Mouse (Mus musculus) gastrocnemius, postnatal 10 days (tissue): ENCODE measurements around the gene Bora. TPM values are rescaled to one million over a fixed set of nuclear protein-coding genes. Genes with fewer than 3 reads are reported as not detected.
A peak's percentile ranks its signal among the peaks of the same experiment; 100 is the strongest.
"Not testable (repeated sequence)": the region's sequence is repeated elsewhere in the genome, so short reads cannot be mapped to it uniquely, and the experiment has no call there.

Experiments
- DNase-seq: peaks from one replicate; pipeline ENCODE4 v3.0.0; 2021; ENCODE audit warnings: mixed read lengths
- long read RNA-seq, 2 experiments: library from polyadenylated mRNA; stranded (forward); transcript quantifications; one replicate each; pipeline ENCODE4 v2.0.0; 2021
- total RNA-seq, 2 experiments: library from RNA; stranded (reverse); gene quantifications; 2 replicates each; pipeline ENCODE4 v1.2.3; 2021

Gene Bora
- 1 to 10 TPM; 3.6 to 4.4 TPM for total RNA-seq
- long read RNA-seq, experiment 1, partial matches to known transcripts = 0 of 5 reads
- long read RNA-seq, experiment 1, other reads (novel, unspliced or antisense) = 0 of 5 reads
- long read RNA-seq, experiment 2, partial matches to known transcripts = 0 of 2 reads
- long read RNA-seq, experiment 2, other reads (novel, unspliced or antisense) = 1 of 2 reads

DNA sequence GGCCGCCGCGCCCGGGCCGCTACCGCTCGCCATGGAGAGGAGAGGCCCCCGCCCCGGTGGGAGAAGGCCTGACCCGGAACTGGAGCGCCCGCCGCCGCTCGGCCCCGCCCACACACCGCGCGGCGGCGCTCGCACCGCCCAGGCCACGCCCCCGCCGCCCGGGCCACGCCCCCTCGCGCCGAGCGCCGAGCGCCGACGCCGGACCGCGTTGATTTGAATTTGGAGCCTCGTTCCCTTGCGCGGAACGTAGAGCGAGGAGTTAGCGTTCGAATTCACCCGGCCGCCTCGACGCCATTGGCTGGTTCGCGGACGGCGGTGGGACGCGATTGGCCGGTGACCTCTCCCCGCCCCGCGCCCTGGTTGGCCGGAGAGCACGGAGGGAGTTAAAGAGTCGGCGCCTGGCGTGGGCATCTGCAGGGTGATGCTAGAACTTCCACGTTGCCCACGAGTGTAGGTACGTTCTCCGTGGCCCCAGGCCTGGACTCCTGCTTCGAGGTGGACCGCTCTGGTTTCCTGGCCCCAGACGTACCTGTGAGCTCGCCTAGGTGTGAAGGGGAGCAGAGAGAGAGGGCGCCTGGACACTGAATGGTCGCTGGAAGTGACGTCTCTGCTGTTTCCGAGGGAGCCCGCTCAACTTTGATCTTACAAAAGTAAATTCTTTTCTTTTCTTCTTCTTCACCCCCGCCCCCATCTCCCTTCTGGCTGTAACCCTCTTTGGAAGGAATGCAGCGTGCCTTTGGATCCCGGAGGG is at the start of gene Bora, which contains the start of gene Mzt1:
Gene Bora, plus strand, starts transcription at position 192 of the 751 bp plus-strand sequence.
Gene Mzt1, minus strand, starts transcription at position 104 of the 751 bp plus-strand sequence.
- DNase-seq = peak; percentile 90

DNA sequence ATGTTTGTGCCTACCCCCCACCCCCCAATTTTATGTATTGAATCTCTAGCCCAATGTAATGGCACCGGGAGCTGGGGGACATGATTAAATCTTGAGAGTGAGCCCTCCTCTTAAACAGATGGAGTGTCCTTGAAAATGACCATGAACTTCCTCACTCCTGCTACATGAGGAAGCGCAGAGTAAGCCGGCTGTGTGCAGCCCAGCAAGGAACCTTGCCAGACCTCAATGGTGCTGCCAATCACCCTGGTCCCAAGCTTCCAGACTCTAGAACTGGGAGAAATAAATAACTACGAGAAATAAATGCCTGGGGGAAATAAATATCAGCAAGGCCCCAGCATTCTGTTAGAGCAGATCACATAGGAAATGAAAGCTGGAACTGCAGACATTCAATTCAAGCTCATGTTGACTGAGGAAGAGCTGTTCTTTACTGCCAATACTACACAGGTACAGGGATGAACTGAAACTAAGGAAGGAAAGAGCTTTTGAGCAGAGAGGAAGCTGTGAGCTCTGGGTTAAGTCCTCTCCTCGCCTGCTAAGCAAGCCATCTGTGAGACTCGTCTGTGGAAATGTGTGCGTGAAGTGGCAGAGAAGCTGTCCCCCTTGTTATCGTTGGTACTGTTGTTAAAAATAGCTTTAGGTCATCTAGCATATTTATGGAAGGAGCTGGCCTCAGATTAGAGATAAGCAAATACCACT is 35.6 kb upstream of the Bora start:
- no peak for DNase-seq

DNA sequence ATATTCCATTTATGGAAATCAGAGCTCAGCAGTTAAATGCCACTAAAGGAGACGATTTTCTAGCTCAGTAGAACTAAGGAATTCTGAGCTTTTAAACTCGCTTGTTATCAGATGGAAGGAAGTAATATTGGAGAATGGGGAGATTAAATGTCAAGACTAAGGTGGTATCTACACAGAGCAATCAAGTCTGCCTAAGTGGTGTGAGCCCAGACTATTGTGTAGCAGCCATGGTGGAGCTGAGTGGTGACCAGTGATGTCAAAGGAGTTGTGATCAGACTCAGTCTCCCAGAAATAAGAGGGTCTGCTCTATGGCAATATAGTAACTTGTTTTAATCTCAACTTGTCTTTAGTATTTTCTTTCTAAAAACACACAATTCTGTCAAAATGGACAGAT is 35.1 kb upstream of the Bora start:
- DNase-seq = no peak

DNA sequence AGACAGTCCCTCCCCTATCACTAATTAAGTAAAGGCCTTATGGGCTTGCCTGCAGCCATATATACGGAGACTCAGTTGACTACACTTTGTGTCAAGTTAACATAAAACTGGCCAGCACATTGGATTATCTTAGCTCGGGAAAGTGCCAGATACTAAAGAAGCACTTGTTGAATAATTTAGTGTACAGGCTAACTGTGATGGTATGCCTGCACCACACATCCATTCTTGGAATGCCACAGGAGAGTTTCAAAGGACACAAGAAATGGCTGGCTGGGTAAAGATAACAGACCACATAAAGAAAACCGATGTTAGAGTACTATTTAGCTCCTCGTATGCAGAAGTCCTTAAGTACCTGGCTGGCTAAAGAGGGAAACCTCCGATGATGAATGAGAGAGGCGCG is 27.3 kb upstream of the Bora start:
- no peak for DNase-seq

DNA sequence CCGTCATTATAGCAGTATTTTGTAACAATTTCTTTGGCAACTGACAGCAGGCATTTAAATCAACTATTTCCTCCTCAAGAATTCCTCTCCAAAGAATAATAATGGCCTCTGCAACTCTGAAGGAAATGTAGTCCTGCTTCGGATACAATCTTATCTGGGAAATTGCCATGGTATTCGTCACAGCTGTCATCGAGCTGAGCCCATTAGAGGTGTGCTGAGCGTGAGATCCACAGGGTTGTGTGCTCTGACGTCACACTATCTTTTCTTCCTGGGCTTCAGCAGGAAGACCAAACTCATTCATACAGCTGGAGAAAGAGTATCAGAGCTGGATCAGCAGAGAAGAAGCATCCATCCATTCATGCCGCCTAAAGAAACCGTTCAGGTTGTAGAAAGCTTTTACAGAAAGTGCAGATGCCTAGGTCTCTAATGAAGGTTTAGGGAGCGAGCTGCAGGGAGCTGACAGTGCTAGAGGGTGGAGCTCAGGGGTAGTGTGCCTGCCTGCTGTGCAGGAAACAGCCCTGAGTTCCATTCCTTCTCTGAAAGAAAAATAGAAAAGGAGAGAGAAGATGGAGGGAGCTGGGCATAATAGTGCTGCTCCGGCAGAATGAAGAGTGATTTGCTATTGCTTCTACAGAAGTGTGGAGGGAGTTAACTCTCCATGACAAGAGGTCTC is 26.8 kb upstream of the Bora start:
- no peak for DNase-seq

DNA sequence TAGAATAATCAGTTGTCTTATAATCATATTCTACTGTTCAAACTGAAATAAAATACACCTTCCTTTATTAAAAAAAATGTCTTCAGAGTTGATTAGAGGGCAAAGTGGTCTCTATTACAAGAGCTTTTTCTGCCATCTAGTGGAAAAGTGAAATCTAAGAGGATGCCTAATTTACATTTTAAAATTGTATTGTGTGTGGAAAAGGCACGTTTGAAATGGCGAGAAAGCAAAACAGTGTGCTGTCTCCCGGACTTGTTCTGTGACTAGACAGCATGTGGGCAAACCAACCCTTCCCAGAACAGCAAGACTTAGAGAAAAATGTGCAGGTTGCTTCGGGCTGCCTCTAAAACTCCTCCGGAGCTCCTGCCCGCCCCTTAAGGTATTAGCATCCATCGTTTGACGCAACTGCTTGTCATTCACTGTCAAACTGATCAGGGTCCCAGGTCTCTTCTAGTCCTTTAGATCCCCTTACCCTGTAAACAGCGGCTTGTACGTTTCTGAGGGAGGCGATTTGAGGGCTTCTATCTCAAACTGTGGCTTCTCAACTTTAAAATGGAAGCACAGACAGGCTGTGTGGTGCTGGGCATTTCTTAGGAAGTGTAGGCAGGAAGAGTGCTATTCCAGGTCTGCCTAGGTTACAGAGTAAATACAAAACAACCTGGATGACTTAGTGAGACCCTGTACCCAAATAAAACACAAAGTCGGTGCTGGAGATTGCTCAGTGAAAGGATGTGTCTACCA is 23.5 kb upstream of the Bora start:
- DNase-seq = no peak

DNA sequence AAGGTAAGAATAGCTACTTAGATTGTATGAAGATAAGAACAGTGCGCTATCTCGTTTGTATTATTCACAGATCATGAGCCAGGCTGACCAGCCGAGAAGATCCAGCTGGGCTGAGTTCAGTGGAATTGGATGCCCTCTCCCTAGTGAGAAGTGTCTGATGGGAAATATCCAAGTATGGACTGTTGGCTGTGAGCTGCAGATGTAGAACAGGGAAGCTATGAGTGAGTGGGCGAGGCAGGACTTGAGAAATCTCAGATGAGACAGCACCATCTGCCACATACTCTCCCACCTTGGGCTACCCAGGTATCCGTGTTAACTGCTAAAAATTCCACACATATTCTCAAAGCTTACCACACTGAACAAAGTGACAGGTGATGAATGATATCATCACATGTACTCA is 16.0 kb upstream of the Bora start:
- DNase-seq = no peak

DNA sequence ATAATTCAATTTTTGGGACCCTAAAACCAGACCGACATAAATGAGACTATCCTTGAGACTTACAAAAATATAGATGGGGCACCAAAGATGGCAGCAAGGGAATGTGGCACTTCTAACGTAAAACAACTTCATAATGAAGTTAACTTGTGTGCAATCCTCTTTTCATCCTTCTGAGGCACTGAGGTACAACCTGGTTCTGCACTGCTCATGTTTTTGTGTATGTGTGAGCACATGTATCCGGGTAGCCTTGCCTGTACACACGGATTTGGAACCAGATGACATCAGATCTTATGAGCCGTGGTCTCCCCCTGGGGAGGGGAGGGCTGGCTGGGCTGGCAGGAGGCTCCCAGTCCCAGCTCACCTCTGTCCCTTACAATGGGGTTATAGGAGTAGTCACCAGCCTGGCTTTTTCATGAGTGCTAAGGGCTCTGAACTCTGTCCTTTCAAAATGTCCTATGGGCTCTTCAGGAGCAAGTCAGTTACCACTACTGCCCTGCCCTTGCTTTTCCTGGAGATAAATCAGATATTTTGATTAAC is 14.6 kb upstream of the Bora start:
- no peak for DNase-seq

DNA sequence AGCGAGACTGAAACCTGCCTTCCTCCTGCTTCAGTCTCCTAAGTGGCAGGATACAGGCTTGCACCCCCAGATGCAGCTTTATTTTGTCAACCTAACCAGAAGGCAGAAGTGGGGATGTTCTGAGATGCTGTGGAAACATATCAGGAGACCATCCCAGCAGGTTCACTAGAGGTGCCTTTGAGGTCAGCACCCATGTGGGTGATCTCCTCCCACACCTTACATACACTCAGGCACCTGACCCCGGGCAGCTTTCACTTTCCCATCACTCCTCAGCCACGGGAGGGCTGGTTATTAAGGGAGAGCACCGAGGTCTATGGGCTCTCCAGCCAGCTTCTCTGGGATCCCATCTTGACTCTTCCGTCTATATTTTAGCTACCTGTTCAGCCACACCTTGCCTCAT is 13.4 kb upstream of the Bora start:
- no peak for DNase-seq

DNA sequence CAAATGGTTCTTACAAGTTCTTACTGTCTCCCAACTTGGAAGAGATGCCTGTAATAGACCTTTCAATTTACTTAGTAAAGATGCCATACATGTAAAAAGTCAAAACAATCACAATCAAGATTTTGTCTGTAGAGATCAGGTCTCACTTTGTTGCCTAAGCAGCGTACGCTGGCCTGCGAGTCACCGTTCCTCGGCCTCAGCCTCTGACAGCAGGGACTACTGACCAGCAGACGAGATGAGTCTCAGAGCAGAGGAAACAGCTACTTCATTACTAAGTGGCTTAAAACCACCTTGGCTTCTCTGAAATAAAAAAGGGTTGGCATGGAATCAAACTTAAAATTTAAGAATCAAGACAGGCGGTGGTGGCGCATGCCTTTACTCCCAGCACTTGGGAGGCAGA is 11.2 kb upstream of the Bora start:
- DNase-seq = not testable (repeated sequence)

DNA sequence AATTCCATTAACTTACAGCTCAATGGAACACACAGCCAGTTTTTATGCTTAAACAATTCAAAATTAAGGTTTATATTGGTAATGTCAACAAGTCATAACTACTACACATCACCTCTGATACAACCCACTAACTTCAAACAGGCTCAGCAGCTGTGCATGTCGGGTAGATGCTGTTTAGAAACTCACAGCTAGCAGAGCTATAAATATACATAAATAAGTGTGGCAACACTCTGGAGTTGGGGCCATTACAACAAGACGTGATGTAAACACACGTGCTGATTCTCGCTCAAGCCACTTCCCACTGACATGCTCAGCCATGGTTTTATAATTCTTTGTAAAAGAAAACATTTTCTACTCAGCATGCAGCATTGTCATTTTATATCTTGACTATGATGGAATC is 10.0 kb upstream of the Bora start:
- DNase-seq = no peak

DNA sequence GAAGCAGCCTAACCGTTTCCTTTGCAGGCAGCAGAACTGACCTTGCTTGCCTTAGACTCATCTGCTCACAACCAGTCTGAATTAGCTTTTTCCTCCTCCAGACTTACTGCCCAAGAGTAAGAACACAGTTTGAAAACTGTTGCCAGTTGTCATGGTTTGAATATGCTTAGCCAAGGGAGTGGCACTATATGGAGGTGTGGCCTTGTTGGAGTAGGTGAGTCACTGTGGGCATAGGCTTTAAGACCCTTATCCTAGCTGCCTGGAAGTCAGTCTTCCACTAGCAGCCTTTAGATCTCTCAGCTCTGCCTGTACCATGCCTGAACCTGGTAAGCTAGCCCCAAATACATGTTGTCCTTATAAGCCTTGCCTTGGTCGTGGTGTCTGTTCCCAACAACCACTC is 8.3 kb upstream of the Bora start:
- DNase-seq = no peak

DNA sequence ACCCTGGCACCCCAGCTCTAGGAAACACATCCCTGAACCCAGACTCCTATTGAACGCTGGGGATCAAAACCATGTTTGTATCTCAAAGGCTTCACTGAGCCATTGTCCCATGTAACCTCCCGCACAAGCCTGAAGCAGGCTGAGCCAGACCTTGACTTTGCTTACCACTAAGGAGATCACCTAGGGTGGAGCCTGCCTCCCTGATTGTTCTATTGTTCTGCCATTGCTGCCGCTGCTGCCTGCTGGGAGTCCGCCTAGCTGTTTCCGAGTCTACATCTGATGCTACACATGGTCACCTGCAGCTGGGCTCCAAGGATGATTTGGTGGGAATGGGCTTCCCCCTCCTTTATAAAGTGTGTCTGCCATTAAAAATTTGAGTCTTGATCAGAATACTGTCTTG is 6.7 kb upstream of the Bora start:
- DNase-seq = not testable (repeated sequence)

DNA sequence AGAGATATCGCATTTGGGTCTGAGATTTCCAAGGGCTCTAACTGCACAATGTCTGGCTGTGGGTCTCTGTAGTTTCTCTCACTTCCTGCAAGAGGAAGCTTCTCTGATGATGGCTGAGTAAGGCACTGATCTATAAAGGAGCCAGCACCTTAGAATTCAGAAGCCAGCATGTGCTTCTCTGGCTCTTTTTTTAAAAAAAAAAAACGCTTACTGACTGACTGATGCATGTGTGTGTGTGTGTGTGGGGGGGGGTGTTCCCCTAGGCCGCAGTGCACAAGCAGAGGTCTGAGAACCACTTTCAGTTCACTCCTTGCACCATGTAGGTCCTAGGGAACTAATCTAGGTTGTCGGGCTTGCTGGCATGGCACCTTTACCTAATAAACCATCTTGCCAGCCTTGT is 4.6 kb upstream of the Bora start:
- no peak for DNase-seq

DNA sequence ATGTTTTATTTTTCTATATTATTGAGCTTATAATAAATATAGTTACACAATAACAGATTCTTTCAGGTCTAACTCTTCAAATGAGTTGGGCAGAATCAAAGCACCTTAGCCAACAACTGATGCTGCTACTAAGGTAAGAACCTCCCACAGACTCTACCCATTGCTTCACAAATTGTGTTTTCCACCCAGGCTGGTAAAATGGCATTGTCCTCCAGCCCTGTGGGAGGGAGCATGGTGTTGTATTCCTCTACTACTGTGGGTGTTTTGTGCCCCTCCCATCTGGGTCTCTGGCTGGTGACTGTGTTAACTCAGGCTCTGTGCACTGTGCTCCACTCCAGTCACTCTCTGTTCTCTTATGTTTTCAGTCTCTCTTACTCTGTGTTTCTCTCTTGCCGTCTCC is 2.5 kb upstream of the Bora start:
- no peak for DNase-seq

DNA sequence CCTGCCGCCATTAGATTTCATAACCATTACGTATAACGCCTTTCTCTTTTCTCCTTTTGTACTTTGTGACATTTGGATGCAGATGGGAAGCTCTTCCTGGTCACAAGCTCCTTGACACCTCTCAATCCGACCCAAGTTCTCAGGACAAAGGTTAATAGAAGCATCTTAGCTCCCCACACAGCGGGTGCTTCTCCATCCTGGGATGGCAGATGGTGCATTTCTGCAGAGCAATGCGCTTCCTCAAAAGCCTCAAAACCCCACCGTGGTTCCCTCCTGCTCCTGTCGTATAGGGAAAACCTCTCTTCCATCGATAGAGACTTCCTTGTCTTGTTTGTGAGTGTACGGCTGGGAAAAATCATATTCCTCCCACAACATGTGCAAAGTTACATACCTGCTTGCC is 1.9 kb upstream of the Bora start:
- DNase-seq = no peak

DNA sequence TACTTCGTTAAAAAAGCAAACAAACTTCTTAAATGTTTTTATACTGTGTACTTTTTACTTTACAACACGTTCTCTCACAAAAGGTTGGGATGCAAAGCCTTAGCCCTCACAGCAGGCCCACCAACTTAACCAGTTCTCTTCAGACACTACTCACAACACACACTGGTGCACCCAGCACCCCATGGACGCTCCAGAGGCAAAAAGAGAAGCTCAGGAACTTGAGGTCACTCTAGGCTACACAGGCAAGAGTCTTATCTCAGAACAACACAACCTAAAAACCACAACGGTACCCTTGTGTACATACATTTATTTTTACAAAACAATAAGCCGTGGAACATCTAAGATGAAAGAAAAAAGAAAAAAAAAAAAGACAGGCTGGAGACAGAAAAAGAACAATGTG is 1.3 kb upstream of the Bora start:
- no peak for DNase-seq

DNA sequence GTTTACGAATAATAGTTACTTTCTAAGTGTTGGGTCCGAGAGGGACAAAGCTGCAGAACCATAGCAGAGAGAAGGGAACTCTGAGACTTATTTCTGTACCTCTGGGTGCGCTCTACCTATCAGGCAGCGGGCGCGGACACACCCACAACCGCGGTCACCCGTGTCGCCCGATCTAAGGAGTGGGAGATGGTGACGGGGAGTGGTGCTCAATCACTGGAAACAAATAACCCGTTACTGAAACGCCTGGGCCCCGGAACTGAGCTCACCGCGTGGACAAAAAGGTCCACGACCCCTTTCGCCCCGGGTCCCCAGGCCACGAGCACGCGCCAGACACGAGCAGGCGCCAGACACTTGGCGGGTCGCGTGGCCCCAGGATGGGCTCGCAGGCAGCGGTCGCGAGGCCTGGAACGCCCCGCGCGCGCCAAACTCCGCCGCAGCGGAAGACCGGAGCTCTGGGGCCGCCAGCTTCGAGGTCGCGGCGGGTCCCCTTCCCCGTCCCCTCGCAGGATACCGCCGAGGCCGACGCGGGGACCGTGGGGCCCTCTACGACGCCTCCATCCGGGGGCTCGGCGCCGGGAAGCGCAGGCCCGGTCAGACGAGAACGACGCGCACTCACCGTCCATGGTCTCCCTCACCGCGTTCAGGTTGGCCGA is 518 bp upstream of the Bora start:
- no peak for DNase-seq

DNA sequence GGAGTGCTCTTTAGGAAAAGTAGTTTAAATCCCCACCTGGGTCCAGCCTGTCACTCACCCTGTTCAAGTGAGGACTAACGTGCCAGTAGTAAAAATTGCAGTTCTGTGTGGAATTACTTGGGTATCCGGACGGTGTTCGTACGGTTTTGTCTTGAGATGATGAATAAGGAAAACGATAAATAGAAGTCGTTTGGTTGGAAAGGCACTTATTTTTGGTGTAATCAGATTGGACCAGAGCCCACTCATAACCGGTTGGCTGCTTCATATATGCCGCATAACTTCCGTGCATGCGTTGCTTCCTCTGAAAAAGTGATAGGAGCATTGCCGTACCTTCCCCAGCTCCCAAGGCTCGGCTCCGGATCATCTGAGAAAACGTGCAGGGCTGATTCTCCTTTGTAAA is 760 bp downstream of the Bora start:
- no peak for DNase-seq

DNA sequence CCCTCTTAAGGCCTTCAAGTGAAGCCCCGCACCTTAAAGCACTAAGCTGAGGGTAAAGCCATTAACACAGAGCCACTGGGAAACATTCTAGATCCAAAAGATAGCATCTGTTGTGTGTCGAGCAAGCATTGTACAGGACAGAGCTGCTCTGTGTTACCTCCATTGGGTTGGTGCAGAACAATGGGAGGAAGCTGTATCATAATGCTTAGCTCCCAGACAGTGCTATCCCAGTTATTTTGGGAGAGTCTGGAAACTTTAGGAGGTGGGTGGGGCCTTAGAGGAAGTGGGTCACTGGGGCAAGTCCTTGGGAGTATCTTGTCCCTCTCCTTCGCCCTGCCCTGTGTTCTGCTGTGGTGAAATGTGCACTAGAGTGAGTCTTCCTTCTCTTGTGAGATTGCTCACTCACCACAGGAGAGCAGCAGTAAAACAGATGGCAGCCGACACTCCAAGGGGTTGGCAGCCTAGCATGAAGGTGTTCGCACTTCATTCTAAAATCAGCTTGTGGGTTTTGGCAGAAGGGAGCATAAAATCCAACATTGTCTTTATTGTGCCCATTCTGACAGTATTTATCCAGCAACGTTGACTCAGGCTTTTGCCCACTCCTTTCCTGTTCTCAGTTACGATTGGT is 13.1 kb downstream of the Bora start:
- DNase-seq = no peak

DNA sequence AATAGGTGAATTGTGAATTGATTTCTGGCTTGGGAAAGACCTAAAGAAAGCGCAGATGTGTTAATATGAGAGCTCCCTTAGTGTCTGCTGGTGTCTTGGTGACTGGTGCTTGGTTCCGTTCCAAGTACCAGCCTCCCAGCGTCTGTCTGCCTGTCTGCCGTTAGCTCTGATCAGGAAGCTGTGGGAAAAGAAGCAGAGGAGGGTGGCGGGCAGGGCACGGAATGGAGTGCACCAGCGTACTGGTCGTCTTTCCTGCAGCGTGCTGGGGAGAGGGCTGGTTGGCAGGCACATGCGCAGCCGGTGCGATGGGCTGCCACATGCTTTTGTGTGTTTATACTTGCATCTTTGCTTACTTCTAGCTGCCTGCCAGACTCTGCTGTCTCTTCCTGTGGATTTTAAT is 14.6 kb downstream of the Bora start:
- no peak for DNase-seq
